Mouse (Mus musculus): ENCODE data around the gene Sall2. TPM values are rescaled to one million over a fixed set of nuclear protein-coding genes. Genes with fewer than 3 reads are reported as not detected.

The Sall2 gene
- polyA plus RNA-seq, 1 experiment from 2014 or later, result 15.2 TPM

GRCm38 (mm10) chr14:52278932-52279746 lies 49.4 kb downstream of the Sall2 start, which contains the start of the genes Tox4 and Rab2b:
Gene Tox4, plus strand, starts transcription at chr14:52279146.
Gene Rab2b, minus strand, starts transcription at chr14:52279545.
- peak within 1 kb of the TSS; percentile 83 for H3K27ac ChIP-seq (ENCODE audit: low read depth)
- peaks cover 5% of the 10 kb centered on the region for H3K36me3 ChIP-seq (ENCODE audit: control insufficient read depth, insufficient read depth, low read length)
- no peaks in the 10 kb centered on the region for H3K27me3 ChIP-seq (replicated peaks; ENCODE audit: control insufficient read depth, insufficient read depth, low read length)
- H3K4me2 ChIP-seq (ENCODE audit: low read length), result peak within 1 kb of the TSS; percentile 71
- H3K9me3 ChIP-seq (ENCODE audit: control insufficient read depth, low read length), result no peaks in the 10 kb centered on the region
- peak within 1 kb of the TSS; percentile 88 for H3K4me3 ChIP-seq (ENCODE audit: low read depth, low read length)
- H3K4me1 ChIP-seq (replicated peaks; ENCODE audit: control insufficient read depth, insufficient read depth, low read length), result peaks cover 7% of the 10 kb centered on the region
- DNase-seq (ENCODE audit: low spot score) (peak; percentile 99), ATAC-seq (replicated peaks; ENCODE audit: low FRiP score, low TSS enrichment, low read depth) (peak; percentile 99)
- WGBS, result under 1% methylated on average over 66 of the region's 66 CpGs
- H3K9ac ChIP-seq (ENCODE audit: low read length), result peak within 1 kb of the TSS; percentile 85

DNA sequence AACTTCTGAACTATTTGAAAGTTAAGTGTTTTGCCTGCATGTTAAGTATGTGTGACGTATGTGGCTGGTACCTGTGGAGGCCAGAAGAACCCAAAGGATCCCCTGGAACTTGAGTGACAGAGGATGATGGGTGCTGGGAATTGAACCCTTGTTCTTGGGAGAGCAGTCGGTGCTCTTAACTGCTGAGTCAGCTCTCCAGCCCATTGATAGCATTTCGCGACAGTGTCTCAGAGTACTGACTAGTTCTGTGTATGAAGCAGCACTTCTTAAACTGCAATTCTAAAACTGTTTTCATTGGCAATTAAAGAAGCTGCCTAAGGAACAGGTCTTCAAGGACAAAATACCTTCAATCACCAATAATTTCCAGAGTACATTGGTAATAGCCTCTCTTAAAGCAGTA lies 51.4 kb downstream of the Sall2 start:
- Histone ChIP-seq H3K27me3 (replicated peaks; ENCODE audit: control insufficient read depth, insufficient read depth, low read length) (no peaks in the 10 kb centered on the region), H3K9me3 (ENCODE audit: control insufficient read depth, low read length) (no peaks in the 10 kb centered on the region), H3K27ac (ENCODE audit: low read depth) (no peak overlapping the region), H3K4me2 (ENCODE audit: low read length) (no peak overlapping the region), H3K9ac (ENCODE audit: low read length) (no peak overlapping the region), H3K36me3 (ENCODE audit: control insufficient read depth, insufficient read depth, low read length) (peaks cover 7% of the 10 kb centered on the region), H3K4me1 (replicated peaks; ENCODE audit: control insufficient read depth, insufficient read depth, low read length) (peaks cover 7% of the 10 kb centered on the region), H3K4me3 (ENCODE audit: low read depth, low read length) (no peak overlapping the region)
- no peak for DNase-seq (ENCODE audit: low spot score)
- WGBS, result 91% methylated on average over 4 of the region's 4 CpGs
- no peak for ATAC-seq (replicated peaks; ENCODE audit: low FRiP score, low TSS enrichment, low read depth)

DNA sequence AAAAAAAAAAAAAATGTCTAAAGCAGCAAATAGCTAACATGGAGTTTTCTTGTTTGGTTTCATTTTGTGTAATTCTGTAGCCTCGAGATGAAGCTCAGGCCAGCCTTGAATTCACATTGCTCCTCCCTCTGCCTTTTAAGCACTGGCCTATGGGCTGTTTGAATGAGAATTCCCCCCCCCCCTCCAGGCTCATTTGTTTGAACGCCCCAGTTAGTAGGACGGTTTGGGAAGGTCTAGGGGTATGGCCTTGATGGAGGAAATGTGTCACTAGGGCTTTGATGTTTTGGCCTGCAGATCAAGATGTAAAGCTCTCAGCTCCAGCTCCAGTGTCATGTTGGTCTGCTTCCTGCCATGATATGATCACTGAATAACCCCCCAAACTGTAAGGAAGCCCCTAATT lies 55.8 kb downstream of the Sall2 start:
- Histone ChIP-seq H3K4me1 (replicated peaks; ENCODE audit: control insufficient read depth, insufficient read depth, low read length) (no peaks in the 10 kb centered on the region), H3K27me3 (replicated peaks; ENCODE audit: control insufficient read depth, insufficient read depth, low read length) (no peaks in the 10 kb centered on the region), H3K27ac (ENCODE audit: low read depth) (no peak overlapping the region), H3K36me3 (ENCODE audit: control insufficient read depth, insufficient read depth, low read length) (peaks cover 11% of the 10 kb centered on the region), H3K9me3 (ENCODE audit: control insufficient read depth, low read length) (no peaks in the 10 kb centered on the region), H3K9ac (ENCODE audit: low read length) (no peak overlapping the region), H3K4me2 (ENCODE audit: low read length) (no peak overlapping the region), H3K4me3 (ENCODE audit: low read depth, low read length) (no peak overlapping the region)
- 73% methylated on average over 3 of the region's 3 CpGs for WGBS
- ATAC-seq (replicated peaks; ENCODE audit: low FRiP score, low TSS enrichment, low read depth) (no peak), DNase-seq (ENCODE audit: low spot score) (no peak)

Other genes with a start within 250 kb of the Sall2 start
- 530 and 607 TPM in 2 replicates for gene Hnrnpc, start 224.7 kb downstream of the Sall2 start, polyA plus RNA-seq (2014; fragmentation: Nextera tagmentation; extraction: Ambion mirVana)
- gene Rpgrip1, start 218.1 kb downstream of the Sall2 start, polyA plus RNA-seq (2014; fragmentation: Nextera tagmentation; extraction: Ambion mirVana), result 76.9 and 83.0 TPM in 2 replicates
- gene Supt16, start 131.3 kb downstream of the Sall2 start, polyA plus RNA-seq (2014; fragmentation: Nextera tagmentation; extraction: Ambion mirVana), result 68.9 and 73.5 TPM in 2 replicates
- gene Chd8, start 71.0 kb downstream of the Sall2 start, polyA plus RNA-seq (2014; fragmentation: Nextera tagmentation; extraction: Ambion mirVana), result 47.4 and 50.6 TPM in 2 replicates
- gene Tox4, start 49.6 kb downstream of the Sall2 start, polyA plus RNA-seq (2014; fragmentation: Nextera tagmentation; extraction: Ambion mirVana), result 34.3 and 44.9 TPM in 2 replicates
- 21.0 and 22.1 TPM in 2 replicates for gene Rab2b, start 49.2 kb downstream of the Sall2 start, polyA plus RNA-seq (2014; fragmentation: Nextera tagmentation; extraction: Ambion mirVana)
- gene Mettl3, start 23.6 kb downstream of the Sall2 start, polyA plus RNA-seq (2014; fragmentation: Nextera tagmentation; extraction: Ambion mirVana), result 37.0 and 43.5 TPM in 2 replicates
- not detected in 2 replicates for gene Olfr1513, start 27.6 kb upstream of the Sall2 start, polyA plus RNA-seq (2014; fragmentation: Nextera tagmentation; extraction: Ambion mirVana)
- not detected in 2 replicates for gene Olfr1512, start 50.4 kb upstream of the Sall2 start, polyA plus RNA-seq (2014; fragmentation: Nextera tagmentation; extraction: Ambion mirVana)
- not detected in 2 replicates for gene Olfr1511, start 68.6 kb upstream of the Sall2 start, polyA plus RNA-seq (2014; fragmentation: Nextera tagmentation; extraction: Ambion mirVana)
- not detected in 2 replicates for gene Olfr1510, start 85.6 kb upstream of the Sall2 start, polyA plus RNA-seq (2014; fragmentation: Nextera tagmentation; extraction: Ambion mirVana)
- gene Olfr1509, start 114.2 kb upstream of the Sall2 start, polyA plus RNA-seq (2014; fragmentation: Nextera tagmentation; extraction: Ambion mirVana), result not detected in 2 replicates
- not detected in 2 replicates for gene Olfr1508, start 138.7 kb upstream of the Sall2 start, polyA plus RNA-seq (2014; fragmentation: Nextera tagmentation; extraction: Ambion mirVana)
- gene Olfr1507, start 167.0 kb upstream of the Sall2 start, polyA plus RNA-seq (2014; fragmentation: Nextera tagmentation; extraction: Ambion mirVana), result not detected in 2 replicates

Measured in intestine, embryonic 14.5 days (tissue).